Mouse (Mus musculus) heart, adult 2 months (tissue): ENCODE data around the gene BC003965. TPM values are rescaled to one million over a fixed set of nuclear protein-coding genes. Genes with fewer than 3 reads are reported as not detected.
"Not testable (repeated sequence)": the region's sequence is repeated elsewhere in the genome, so short reads cannot be mapped to it uniquely, and the experiment has no call there.

Experiments used
- DNase-seq, 2 experiments: peaks; one replicate each; pipeline ENCODE4 v3.0.0; 2021
- H3K27ac ChIP-seq: fragments of 200-600 bp; 2 replicates; pipeline ENCODE4 v1.8.1; 2022
- H3K27me3 ChIP-seq: fragments of 200-500 bp; 2 replicates; pipeline ENCODE4 v1.6.1; 2012; ENCODE audit warnings: mild to moderate bottlenecking, low read length, inconsistent platforms, mixed read lengths; ENCODE audit not compliant: control insufficient read depth, insufficient read depth
- H3K36me3 ChIP-seq: fragments of 200-500 bp; 2 replicates; pipeline ENCODE4 v1.6.1; 2012; ENCODE audit warnings: low read length, inconsistent platforms; ENCODE audit not compliant: control insufficient read depth, insufficient read depth
- H3K4me1 ChIP-seq: fragments of 200-500 bp; 2 replicates; pipeline ENCODE4 v1.6.1; 2011; ENCODE audit warnings: low read length; ENCODE audit not compliant: control insufficient read depth, insufficient read depth
- H3K4me3 ChIP-seq: fragments of 200-600 bp; 2 replicates; pipeline ENCODE4 v1.8.1; 2022
- H3K79me2 ChIP-seq: fragments of 200-500 bp; replicated peaks from 2 replicates; pipeline ENCODE4 v1.6.1; 2012; ENCODE audit warnings: mild to moderate bottlenecking, inconsistent platforms, low read length, moderate library complexity, mixed read lengths; ENCODE audit not compliant: control insufficient read depth, insufficient read depth
- H3K9ac ChIP-seq: fragments of 200-500 bp; 2 replicates; pipeline ENCODE4 v1.6.1; 2012; ENCODE audit warnings: low read depth, mild to moderate bottlenecking, control low read depth, inconsistent platforms, low read length, mixed read lengths
- CTCF ChIP-seq: fragments of 200-600 bp; IDR thresholded peaks from 2 replicates; pipeline ENCODE4 v1.8.1; 2022; ENCODE audit warnings: antibody characterized with exemption, mild to moderate bottlenecking, moderate library complexity
- EP300 ChIP-seq: fragments of 200-500 bp; IDR thresholded peaks from 2 replicates; pipeline ENCODE4 v1.6.1; 2011; ENCODE audit warnings: low read depth, low read length, control low read depth; ENCODE audit not compliant: insufficient read depth
- POLR2A ChIP-seq: fragments of 200-500 bp; IDR thresholded peaks from 2 replicates; pipeline ENCODE4 v1.6.1; 2011; ENCODE audit warnings: mild to moderate bottlenecking, low read depth, low read length, control low read depth; ENCODE audit not compliant: insufficient read depth
- WGBS: fragments of 180-500 bp; shearing (Covaris S2); methylation state at CpG from one replicate; pipeline ENCODE4 v1.1.7; 2018; 5-methylcytosine and 5-hydroxymethylcytosine counted together
- intact Hi-C: fragments of 180-260 bp; cut with DNase I; formaldehyde crosslinking; loops from one replicate; pipeline ENCODE4 v1.15.1; 2025
- polyA plus RNA-seq: library from polyadenylated mRNA; depleted of rRNA; stranded (reverse); fragments of >200 nt; gene quantifications from 2 replicates; pipeline ENCODE4 v1.2.3, GENCODE M21; 2012
- total RNA-seq, 2 experiments: library from RNA; stranded (reverse); gene quantifications; 2 replicates each; pipeline ENCODE4 v1.2.3; 2021

BC003965 gene
- total and polyA plus RNA-seq, 3 experiments = 12.1 to 22.2 (median 20.8) TPM

DNA sequence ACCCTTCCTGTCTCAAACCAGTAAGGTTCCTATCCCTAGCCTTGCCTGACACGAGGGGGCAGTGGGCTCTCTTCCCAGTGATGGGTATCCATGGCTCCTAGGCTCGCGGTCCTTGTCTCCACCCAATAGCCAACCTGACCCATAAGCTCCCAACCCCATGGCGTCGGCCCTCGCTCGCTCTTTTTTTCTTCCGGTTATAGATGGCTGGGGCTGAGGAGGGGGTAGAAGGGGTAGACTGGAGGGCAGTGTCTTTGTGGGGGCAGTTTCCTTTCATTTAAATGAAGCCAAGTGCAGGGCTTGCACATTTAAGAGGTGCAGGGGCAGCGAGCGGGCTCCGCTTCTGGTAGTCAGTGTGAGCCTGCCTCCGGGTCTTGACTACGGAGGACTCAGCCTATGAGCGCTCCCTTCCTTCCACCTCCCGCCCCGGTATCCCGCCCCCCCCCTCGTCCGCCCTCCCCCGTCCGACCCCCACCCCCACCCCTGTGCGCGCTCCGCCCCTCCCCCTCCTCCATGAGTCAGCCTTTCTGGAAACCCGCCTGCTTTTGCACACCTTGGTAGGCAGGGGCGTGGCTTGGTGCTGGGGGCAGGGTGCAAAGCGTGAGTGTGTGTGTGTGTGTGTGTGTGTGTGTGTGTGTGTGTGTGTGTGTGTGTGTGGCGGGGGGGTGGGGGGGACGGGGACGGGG, 37.6 kb downstream of the BC003965 start:
- DNase-seq = peak in 1 of 2 experiments; percentile 41
- TF ChIP-seq CTCF (no peak), EP300 (no peak), POLR2A (no peak)
- intact Hi-C loops = no loop called here
- H3K79me2 ChIP-seq = no peaks in the 10 kb centered on the region; the same call in 1 of the 2 replicates
- peak overlapping the region; percentile 28 for H3K9ac ChIP-seq
- peak overlapping the region; percentile 26; the same call in 1 of the 2 replicates for H3K4me3 ChIP-seq
- no peaks in the 10 kb centered on the region for H3K27me3 ChIP-seq
- no peak overlapping the region for H3K27ac ChIP-seq
- 0 out of 2 replicates have a peak, but pooled peaks cover 4% of the 10 kb centered on the region for H3K4me1 ChIP-seq
- H3K36me3 ChIP-seq = no peaks in the 10 kb centered on the region
- WGBS = 13% methylated on average over 18 of the region's 30 CpGs

DNA sequence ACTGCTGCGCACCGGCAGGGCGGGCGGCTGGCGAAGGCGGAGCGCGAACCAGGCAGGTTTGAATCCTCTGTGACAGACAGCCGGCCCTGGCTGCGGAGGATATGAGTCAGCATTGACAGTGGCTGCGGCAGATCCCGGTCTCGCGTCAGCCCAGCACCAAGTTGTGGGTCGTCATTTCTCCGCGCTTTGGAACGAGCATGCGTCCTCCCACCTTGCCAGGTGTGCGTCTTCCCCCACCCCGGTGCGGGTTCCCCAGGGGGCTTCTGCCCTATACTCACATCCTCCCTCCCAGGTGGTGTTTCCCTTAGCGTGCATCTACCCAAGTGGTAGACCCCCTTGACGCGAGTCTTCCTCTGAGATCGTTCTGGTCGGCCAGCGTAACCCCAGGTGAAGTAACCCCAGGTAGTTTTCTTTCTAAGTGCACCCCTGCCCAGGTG, 38.2 kb downstream of the BC003965 start:
- intact Hi-C loops, DNase-seq, H3K79me2 ChIP-seq, H3K36me3 ChIP-seq, H3K4me3 ChIP-seq, H3K4me1 ChIP-seq, H3K27ac ChIP-seq, H3K9ac ChIP-seq, H3K27me3 ChIP-seq: not testable (repeated sequence)
- WGBS = 44% methylated on average over 11 of the region's 28 CpGs

DNA sequence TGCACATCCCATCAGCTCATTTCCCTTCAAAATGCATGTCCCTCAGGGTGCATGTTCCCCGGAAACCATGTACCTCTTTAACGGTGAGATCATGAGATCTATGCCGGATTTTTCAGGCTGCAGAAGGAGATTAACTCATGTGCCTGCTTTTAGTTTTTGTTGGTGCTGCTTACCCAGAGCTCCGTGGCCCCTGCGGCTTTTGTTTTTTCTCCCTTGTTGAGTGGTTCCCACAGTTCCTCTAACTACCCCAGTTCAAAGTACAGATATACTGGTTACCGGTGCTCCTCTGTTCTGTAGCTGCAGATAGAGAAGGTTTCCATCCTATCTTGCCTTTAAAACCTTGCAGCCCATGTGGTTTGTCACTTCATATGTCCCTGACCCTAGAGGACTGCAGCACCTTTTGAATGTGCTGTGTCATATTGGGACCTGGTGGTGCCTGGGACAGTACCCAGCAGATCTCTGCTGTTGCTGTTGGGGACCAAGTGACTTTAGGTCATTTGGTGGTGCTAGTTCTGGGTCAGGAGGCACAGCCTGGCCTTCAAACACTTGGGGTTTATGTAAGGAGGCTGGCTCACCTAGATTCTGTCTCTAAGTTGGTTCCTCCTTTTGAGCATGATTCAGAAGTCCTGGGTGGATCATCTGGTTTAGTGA, 38.7 kb downstream of the BC003965 start:
- intact Hi-C loops = no loop called here
- Histone ChIP-seq H3K9ac (no peak overlapping the region), H3K4me1 (0 out of 2 replicates have a peak, but pooled peaks cover 4% of the 10 kb centered on the region), H3K79me2 (no peaks in the 10 kb centered on the region), H3K4me3 (no peak overlapping the region), H3K27me3 (no peaks in the 10 kb centered on the region), H3K27ac (no peak overlapping the region), H3K36me3 (no peaks in the 10 kb centered on the region)
- no peak for DNase-seq
- TF ChIP-seq CTCF = no peak
- no peak for TF ChIP-seq EP300
- TF ChIP-seq POLR2A = no peak
- 75% methylated on average over 6 of the region's 6 CpGs for WGBS

DNA sequence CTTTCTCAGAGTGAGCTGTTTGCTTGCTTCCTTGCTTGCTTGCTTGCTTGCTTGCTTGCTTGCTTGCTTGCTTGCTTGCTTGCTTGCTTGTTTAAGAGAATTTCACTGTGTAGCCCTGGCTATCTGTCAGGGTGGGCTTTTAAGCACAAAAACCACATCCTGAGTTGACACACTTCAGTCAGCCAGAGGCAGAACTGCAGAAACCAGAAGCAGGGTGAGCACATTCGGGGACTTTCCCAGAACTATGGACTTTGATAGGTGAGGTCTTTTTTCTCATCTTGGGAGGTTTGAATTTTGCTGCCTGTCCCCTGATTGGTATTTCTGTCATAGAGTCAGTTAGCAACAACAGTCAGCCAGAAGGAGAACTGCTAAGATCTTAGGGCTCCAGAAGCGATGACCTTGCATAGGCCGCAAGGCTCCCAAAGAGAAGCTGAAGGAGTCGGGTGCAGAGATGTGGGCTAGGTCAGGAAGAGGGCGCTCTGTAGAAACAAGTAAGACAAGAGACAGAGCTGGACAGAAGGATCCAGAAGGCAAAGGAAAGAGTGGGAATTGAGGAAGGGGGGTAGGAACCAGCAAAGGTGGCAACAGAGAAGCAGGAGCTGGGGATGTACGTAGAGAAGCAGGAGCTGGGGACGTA, 40.4 kb downstream of the BC003965 start:
- TF ChIP-seq CTCF = no peak
- no peak for TF ChIP-seq POLR2A
- no peak for TF ChIP-seq EP300
- H3K27me3 ChIP-seq = no peaks in the 10 kb centered on the region
- H3K4me1 ChIP-seq = 0 out of 2 replicates have a peak, but pooled peaks cover 4% of the 10 kb centered on the region
- WGBS = 84% methylated on average over 7 of the region's 7 CpGs
- H3K27ac ChIP-seq = no peak overlapping the region
- H3K9ac ChIP-seq = no peak overlapping the region
- H3K79me2 ChIP-seq = no peaks in the 10 kb centered on the region
- H3K4me3 ChIP-seq = no peak overlapping the region
- H3K36me3 ChIP-seq = no peaks in the 10 kb centered on the region
- DNase-seq = no peak
- intact Hi-C loops = no loop called here

DNA sequence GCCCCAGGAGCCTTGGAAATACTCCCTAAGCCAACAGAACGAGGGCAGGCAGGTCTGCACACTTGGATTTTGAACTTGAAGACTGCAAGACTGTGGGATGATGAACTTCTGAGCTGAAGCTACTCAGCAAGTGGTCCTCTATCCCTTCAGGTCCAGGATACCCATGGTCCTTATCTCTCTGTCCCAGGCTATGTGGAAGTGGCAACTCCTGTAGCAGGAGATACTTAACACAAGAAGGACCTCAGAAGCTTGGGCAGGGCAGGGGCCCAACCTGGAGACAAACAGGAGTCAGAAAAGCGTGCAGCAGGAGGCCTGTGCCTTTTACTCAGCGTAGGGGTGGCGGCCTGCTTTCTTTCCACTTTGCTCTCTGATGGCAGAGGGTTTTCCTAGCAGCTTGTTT, 41.3 kb downstream of the BC003965 start:
- DNase-seq = no peak
- no peak overlapping the region for H3K9ac ChIP-seq
- TF ChIP-seq POLR2A (no peak), CTCF (no peak), EP300 (no peak)
- no peaks in the 10 kb centered on the region for H3K27me3 ChIP-seq
- H3K4me3 ChIP-seq = no peak overlapping the region
- WGBS = 88% methylated on average over 4 of the region's 4 CpGs
- H3K36me3 ChIP-seq = no peaks in the 10 kb centered on the region
- no peak overlapping the region for H3K27ac ChIP-seq
- intact Hi-C loops = no loop called here
- no peaks in the 10 kb centered on the region for H3K79me2 ChIP-seq
- 0 out of 2 replicates have a peak, but pooled peaks cover 4% of the 10 kb centered on the region for H3K4me1 ChIP-seq

DNA sequence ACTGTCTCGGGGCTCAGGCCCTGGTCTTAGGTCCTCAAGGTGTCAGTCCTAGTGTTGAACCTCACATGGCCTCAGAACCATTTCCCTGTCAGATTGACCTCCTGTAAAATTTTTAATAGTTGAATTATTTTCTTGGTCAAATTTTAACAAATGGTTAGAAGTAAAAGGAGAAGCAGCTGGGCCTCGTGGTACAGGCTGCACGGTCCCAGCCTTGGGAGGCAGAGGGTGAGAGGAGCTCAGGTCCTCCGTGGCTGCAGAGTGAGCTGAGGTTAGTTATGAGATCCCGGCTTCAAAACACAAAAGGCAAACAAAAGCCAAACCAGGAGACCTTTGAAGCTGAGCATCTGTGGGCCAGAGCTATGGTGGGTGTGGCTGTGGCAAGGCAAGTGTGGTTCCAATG, 43.6 kb downstream of the BC003965 start:
- Histone ChIP-seq H3K4me3 (no peak overlapping the region), H3K27ac (no peak overlapping the region), H3K4me1 (no peaks in the 10 kb centered on the region), H3K79me2 (no peaks in the 10 kb centered on the region), H3K9ac (no peak overlapping the region), H3K36me3 (no peaks in the 10 kb centered on the region), H3K27me3 (no peaks in the 10 kb centered on the region)
- 90% methylated on average over 5 of the region's 5 CpGs for WGBS
- intact Hi-C loops = no loop called here
- DNase-seq = no peak
- TF ChIP-seq POLR2A = no peak
- TF ChIP-seq CTCF = no peak
- TF ChIP-seq EP300 = no peak

DNA sequence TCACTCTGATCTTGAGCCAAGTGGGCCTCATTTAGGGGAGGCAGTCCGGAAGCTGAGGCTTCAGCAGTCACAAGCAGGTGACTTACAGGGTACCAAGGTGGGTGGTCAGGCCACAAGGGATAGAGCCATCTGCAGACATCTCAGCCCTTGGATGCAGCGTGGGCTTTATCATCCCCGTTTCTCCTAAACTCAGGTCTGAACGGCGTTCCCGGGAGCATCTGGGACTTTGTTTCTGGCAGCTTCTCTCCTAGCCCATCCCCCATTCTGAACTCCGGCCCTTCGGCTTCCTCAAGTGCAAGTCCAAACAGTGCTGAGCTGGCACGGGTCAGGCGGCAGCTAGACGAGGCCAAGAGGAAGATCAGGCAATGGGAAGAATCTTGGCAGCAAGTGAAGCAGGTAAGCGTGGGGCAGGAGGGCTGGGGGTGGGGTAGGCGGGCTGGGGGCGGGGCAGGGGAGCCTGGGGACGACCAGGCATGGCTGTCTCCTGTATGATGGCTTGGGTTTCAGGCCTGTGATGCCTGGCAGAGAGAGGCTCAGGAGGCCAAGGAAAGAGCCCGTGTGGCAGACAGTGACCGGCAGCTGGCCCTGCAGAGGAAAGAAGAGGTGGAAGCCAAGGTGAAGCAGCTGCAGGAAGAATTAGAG, 45.8 kb downstream of the BC003965 start:
- H3K27ac ChIP-seq, H3K9ac ChIP-seq, DNase-seq, H3K4me3 ChIP-seq, H3K79me2 ChIP-seq, intact Hi-C loops, H3K4me1 ChIP-seq, H3K36me3 ChIP-seq, H3K27me3 ChIP-seq: not testable (repeated sequence)
- WGBS = 74% methylated on average over 17 of the region's 17 CpGs
